Mouse (Mus musculus): ENCODE measurements around the gene Gm10277. TPM values are rescaled to one million over a fixed set of nuclear protein-coding genes. Genes with fewer than 3 reads are reported as not detected.

The Gm10277 gene
- total and polyA plus RNA-seq, 3 experiments = 0.10 TPM; not detected in 2

- Histone ChIP-seq H3K9ac (ENCODE audit: insufficient read depth, low read depth) (no peak overlapping the region), H3K4me1 (ENCODE audit: control insufficient read depth in 1 of 2, insufficient read depth in 2 of 2) (peaks cover 13 to 32% of the 10 kb centered on the region in 2 experiments), H3K4me3 (replicated peaks in 1 of 3; ENCODE audit: low read depth in 2 of 3, low read length in 2 of 3, poor library complexity in 1 of 3) (no peak overlapping the region), H3K27me3 (replicated peaks) (peaks cover 20% of the 10 kb centered on the region), H3K79me2 (replicated peaks; ENCODE audit: control insufficient read depth, extremely low read depth, insufficient read depth, poor library complexity, severe bottlenecking) (no peaks in the 10 kb centered on the region), H3K4me2 (ENCODE audit: insufficient read depth, low read depth, poor library complexity, severe bottlenecking) (no peak overlapping the region), H3K27ac (ENCODE audit: insufficient read depth, low read depth) (no peak overlapping the region), H3K9me3 (replicated peaks; ENCODE audit: low read length) (no peaks in the 10 kb centered on the region), H3K36me3 (replicated peaks in 1 of 2; ENCODE audit: control insufficient read depth in 1 of 2, insufficient read depth in 1 of 2, low read length in 1 of 2) (no peaks in the 10 kb centered on the region)
- TF ChIP-seq MXI1 (IDR thresholded peaks at IDR 0.05; ENCODE audit: low read depth, low read length) (no peak), MEF2A (IDR thresholded peaks at IDR 0.05; ENCODE audit: borderline replicate concordance, low read depth, low read length) (no peak), MAFK (IDR thresholded peaks at IDR 0.05; ENCODE audit: insufficient replicate concordance, low read length) (no peak), USF2 (conservative IDR thresholded peaks at IDR 0.05; ENCODE audit: low read depth, low read length) (no peak), CHD1 (IDR thresholded peaks at IDR 0.05; ENCODE audit: low read depth, low read length) (no peak), GABPA (IDR thresholded peaks at IDR 0.05; ENCODE audit: insufficient replicate concordance, low read depth, low read length) (no peak), EP300 (IDR thresholded peaks at IDR 0.05; ENCODE audit: low read length) (no peak), IRF4 (IDR thresholded peaks at IDR 0.05; ENCODE audit: low read depth, low read length) (no peak), CHD2 (IDR thresholded peaks at IDR 0.05; ENCODE audit: low read length) (no peak), MYC (IDR thresholded peaks at IDR 0.05; ENCODE audit: low read depth, low read length) (no peak), ETS1 (conservative IDR thresholded peaks at IDR 0.05; ENCODE audit: low read depth, low read length) (no peak), PAX5 (IDR thresholded peaks at IDR 0.05; ENCODE audit: low read length) (no peak), NRF1 (IDR thresholded peaks at IDR 0.05; ENCODE audit: low read depth, low read length) (no peak), RAD21 (IDR thresholded peaks at IDR 0.05; ENCODE audit: low read depth, low read length) (no peak), ZMIZ1 (IDR thresholded peaks at IDR 0.05; ENCODE audit: low read depth, low read length) (no peak), ZNF384 (IDR thresholded peaks at IDR 0.05; ENCODE audit: low read depth, low read length) (no peak), CTCF (conservative IDR thresholded peaks at IDR 0.05 in 1 of 2, IDR thresholded peaks at IDR 0.05 in 1 of 2; ENCODE audit: low read depth in 2 of 2, low read length in 2 of 2) (no peak), TCF12 (IDR thresholded peaks at IDR 0.05; ENCODE audit: low read depth, low read length) (no peak), NELFE (IDR thresholded peaks at IDR 0.05; ENCODE audit: low read depth, low read length) (no peak), ELF1 (IDR thresholded peaks at IDR 0.05; ENCODE audit: low read depth, low read length) (no peak)
- dilution Hi-C loops (cut with MboI; ENCODE audit: extremely low pct_ligation_motif_present, extremely low pct_unique_long_range_greater_than_20kb, low sequenced_read_pairs) = no loop called here
- no peak for DNase-seq (ENCODE audit: extremely low read depth)
- in situ Hi-C loops (cut with MboI; ENCODE audit: low pct_ligation_motif_present, low pct_unique_long_range_greater_than_20kb, low sequenced_read_pairs) = no loop called here
These were observed 22.1 kb downstream of the Gm10277 start for GRCm38 (mm10) chr11:77765459-77765777.

GRCm38 (mm10) chr11:77764694-77765458 is 22.7 kb downstream of the Gm10277 start:
- dilution Hi-C loops (cut with MboI; ENCODE audit: extremely low pct_ligation_motif_present, extremely low pct_unique_long_range_greater_than_20kb, low sequenced_read_pairs) = no loop called here

More at GRCm38 (mm10) chr11:77764694-77765458, 22.7 kb downstream of the Gm10277 start:
- Histone ChIP-seq H3K36me3 (replicated peaks in 1 of 2; ENCODE audit: control insufficient read depth in 1 of 2, insufficient read depth in 1 of 2, low read length in 1 of 2) (no peaks in the 10 kb centered on the region), H3K9ac (ENCODE audit: insufficient read depth, low read depth) (no peak overlapping the region), H3K4me2 (ENCODE audit: insufficient read depth, low read depth, poor library complexity, severe bottlenecking) (no peak overlapping the region), H3K4me1 (ENCODE audit: control insufficient read depth in 1 of 2, insufficient read depth in 2 of 2) (peaks cover 13 to 37% of the 10 kb centered on the region in 2 experiments), H3K79me2 (replicated peaks; ENCODE audit: control insufficient read depth, extremely low read depth, insufficient read depth, poor library complexity, severe bottlenecking) (no peaks in the 10 kb centered on the region), H3K4me3 (replicated peaks in 1 of 3; ENCODE audit: low read depth in 2 of 3, low read length in 2 of 3, poor library complexity in 1 of 3) (no peak overlapping the region), H3K27ac (ENCODE audit: insufficient read depth, low read depth) (no peak overlapping the region), H3K9me3 (replicated peaks; ENCODE audit: low read length) (no peaks in the 10 kb centered on the region), H3K27me3 (replicated peaks) (peaks cover 20% of the 10 kb centered on the region)
- DNase-seq (ENCODE audit: extremely low read depth) = no peak
- in situ Hi-C loops (cut with MboI; ENCODE audit: low pct_ligation_motif_present, low pct_unique_long_range_greater_than_20kb, low sequenced_read_pairs) = no loop called here
- no peak for TF ChIP-seq JUN (IDR thresholded peaks at IDR 0.05; ENCODE audit: insufficient read depth, low read depth, low read length)
- no peak for TF ChIP-seq CHD1 (IDR thresholded peaks at IDR 0.05; ENCODE audit: low read depth, low read length)
- TF ChIP-seq USF1 (IDR thresholded peaks at IDR 0.05; ENCODE audit: low read depth, low read length) = no peak
- TF ChIP-seq TBP (conservative IDR thresholded peaks at IDR 0.05; ENCODE audit: low read depth, low read length) = no peak
- no peak for TF ChIP-seq CHD2 (IDR thresholded peaks at IDR 0.05; ENCODE audit: low read length)
- no peak for TF ChIP-seq HCFC1 (IDR thresholded peaks at IDR 0.05; ENCODE audit: low read depth, low read length)
- TF ChIP-seq GABPA (IDR thresholded peaks at IDR 0.05; ENCODE audit: insufficient replicate concordance, low read depth, low read length) = no peak
- TF ChIP-seq USF2 (conservative IDR thresholded peaks at IDR 0.05; ENCODE audit: low read depth, low read length) = no peak
- no peak for TF ChIP-seq POLR2AphosphoS2 (IDR thresholded peaks at IDR 0.05; ENCODE audit: low read depth, low read length)
- no peak for TF ChIP-seq ZNF384 (IDR thresholded peaks at IDR 0.05; ENCODE audit: low read depth, low read length)
- TF ChIP-seq SIN3A (IDR thresholded peaks at IDR 0.05; ENCODE audit: low read length) = no peak
- no peak for TF ChIP-seq BHLHE40 (IDR thresholded peaks at IDR 0.05; ENCODE audit: low read depth, low read length)
- TF ChIP-seq PAX5 (IDR thresholded peaks at IDR 0.05; ENCODE audit: low read length) = no peak
- TF ChIP-seq KAT2A (IDR thresholded peaks at IDR 0.05; ENCODE audit: insufficient replicate concordance, low read length) = no peak
- TF ChIP-seq RAD21 (IDR thresholded peaks at IDR 0.05; ENCODE audit: low read depth, low read length) = no peak
- no peak for TF ChIP-seq UBTF (IDR thresholded peaks at IDR 0.05; ENCODE audit: low read depth, low read length)
- no peak for TF ChIP-seq MAFK (IDR thresholded peaks at IDR 0.05; ENCODE audit: insufficient replicate concordance, low read length)

Data from CH12.LX (cell line).